Mouse (Mus musculus) v-Abl transformed pro-B cells (cell line): Measurements from ENCODE around the gene Apoc2.
"Not testable (repeated sequence)": the region's sequence is repeated elsewhere in the genome, so short reads cannot be mapped to it uniquely, and the experiment has no call there.

Experiments used
- in situ Hi-C, 2 experiments: fragments of 400-800 bp; cut with MboI; formaldehyde crosslinking; loops; one replicate each; pipeline ENCODE4 v1.15.1; 2025; ENCODE audit not compliant: unreplicated experiment in 2 of 2

The Apoc2 gene

DNA sequence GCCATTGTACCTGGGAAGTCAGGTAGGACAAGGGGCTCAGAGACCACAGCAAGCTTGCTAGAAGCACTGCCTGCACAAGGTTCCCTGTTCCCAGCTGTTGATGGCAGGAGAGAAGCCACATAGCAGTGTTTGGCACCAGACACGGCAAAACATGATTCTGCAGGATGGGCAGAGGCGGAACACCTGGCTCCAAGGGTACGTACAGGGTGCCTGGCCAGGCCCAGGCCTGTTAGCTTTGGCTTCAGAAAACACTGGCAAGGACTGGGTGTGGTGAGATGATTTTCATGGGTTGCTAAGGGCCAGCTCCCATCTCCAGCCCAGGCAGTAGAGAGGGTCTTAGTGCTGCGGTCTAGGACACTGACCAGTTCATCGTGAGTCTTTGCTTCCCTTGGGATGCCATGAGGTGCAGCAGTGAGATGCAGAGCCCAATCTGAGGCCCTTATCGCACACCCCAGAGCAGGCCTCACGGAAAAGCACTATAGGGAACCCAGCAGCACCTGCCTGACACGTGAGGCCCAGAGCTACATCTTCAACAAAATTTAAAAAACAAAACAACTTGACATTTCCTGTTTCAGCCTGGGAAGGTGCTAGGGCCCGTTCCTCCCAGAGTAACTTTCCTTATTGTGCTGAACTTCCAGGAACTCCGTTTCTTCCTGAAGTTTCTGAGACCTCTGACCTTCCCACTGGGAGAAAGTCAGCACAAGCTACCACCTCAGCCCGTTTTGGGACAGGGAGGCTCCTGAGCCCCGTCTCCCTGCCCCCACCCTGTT is 22.7 kb upstream of the Apoc2 start:
- in situ Hi-C loops: loop anchor here in 1 of 2 experiments (5.0 kb wide), 1 partner anchor 33 kb away; the partner anchor contains the start of gene Clptm1

DNA sequence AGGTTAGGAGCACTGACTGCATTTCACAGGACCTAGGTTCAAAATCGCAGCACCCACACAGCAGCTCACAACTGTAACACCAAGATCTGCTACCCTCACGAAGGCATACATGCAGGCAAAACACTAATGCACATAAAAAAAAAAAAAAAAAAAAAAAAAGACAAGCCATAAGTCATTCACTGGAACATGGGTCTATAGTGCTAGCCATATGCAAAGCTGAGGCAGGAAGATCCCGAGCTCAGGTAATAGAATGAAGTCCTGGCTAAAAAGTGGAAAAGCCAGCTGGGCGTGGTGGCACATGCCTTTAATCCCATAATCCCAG is 22.0 kb upstream of the Apoc2 start:
- in situ Hi-C loops: loop anchor here in 1 of 2 experiments (5.0 kb wide), 1 partner anchor 32 kb away; the partner anchor contains the start of gene Clptm1

DNA sequence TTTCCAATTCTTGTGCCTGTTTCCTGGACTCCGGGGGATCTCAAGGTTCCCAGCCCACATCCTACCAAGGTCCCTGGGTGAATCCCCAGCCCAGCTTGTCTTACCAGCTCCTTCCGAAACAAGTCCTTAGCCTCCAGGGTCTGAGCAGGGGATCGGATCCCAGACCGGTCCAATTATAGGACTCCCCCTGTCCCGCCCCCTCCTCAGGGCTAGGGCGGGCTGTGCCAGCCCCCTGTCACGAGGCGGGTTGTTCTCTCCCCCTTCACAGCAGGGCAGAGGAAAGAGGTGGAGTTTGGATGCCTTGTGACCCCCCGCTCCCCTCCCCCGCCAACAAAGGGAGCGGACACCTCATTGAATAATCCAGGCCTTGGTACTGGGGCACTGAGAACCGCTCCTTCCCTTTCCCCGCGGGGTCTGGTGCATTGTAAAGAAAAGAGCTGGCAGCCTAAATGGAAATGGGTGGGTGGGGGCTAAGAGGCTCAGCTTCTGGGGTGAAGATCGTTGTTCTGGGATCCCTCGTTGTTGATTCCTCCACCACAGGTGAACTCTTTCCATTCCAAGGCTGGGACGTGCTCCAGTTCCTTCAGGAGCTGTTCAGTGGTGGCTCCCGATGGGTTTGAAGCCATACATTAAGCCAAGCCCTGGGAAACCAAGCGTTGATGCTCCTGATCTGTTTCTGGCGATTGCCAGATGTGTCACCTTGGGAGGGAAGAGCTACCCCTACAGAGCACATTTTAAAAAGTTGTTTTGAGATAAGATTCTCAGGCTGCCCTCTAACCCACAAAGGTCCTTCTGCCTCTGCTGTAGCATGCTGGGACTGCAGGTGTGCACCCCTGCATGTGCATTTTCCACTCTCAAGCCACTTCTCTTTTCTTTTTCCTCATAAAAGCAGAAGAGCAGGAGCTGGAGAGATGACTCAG is 21.4 kb upstream of the Apoc2 start, which contains the start of gene Apoe:
Apoe (minus strand) TSS at position 282 of the 920 bp plus-strand sequence.
- in situ Hi-C loops: no loop called here

DNA sequence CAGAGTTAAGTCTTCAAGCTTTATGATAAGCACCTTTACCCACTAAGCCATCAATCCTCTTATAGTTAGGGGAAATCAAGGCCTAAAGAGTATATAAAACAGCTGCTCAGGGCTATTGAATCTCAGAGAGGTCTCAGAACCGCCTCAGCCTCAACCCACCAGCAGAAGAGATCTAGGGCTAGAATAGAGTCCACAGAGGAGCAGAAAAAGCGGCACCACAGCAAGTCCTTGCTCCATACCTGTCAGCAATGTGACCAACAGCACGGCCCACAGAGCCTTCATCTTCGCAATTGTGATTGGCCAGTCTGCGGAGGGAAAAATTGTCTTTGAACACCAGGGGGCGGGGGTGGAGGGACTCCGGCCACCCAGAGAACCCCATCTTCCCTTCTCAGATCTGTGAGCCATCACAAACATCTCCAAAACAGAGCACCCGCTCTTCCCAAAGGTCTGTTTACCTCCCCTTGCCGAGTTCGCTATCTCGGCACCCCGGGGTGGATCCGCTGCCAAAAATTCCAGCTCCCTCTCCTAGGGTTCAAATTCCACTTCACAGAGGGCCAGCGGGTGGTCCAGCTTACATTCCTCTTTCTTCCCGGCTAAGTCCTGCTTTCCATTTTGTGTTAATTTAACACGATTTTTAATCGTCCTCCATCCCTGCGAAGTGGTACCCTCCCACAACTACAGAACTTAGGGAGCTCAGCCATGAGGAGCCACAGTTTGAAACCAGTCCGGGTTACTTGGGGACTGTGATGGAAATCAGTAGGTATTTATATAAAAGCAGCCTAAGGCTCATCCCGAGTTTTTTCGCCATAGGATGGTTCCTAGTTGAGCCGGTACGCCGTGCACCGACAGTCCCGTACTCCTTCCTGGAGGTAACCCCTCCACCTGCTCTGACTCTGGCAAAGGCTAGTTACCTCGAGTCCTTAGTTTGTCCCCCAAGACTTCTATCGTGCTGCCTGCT is 20.5 kb upstream of the Apoc2 start:
- in situ Hi-C loops: no loop called here

DNA sequence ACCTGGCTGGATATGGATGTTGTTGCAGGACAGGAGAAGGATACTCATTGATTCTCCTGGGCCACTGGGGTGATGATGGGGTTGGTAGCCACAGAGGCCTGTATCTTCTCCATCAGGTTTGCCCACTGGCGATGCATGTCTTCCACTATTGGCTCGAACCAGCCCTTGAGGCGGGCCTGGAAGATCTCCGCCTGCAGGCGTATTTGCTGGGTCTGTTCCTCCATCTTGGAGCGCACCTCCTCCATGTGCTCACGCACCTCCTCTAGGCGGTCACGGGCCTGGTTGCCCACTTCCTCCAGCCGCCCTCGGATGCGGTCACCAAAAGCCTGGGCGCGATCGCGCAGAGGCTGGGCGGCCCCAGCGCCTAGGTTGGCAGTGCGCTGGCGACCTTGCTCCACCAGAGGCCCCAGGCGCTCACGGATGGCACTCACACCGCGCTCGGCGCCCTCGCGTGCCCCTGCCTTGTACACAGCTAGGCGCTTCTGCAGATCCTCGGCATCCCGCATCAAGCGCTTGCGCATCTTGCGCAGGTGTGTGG is 18.7 kb upstream of the Apoc2 start:
- in situ Hi-C loops: no loop called here

DNA sequence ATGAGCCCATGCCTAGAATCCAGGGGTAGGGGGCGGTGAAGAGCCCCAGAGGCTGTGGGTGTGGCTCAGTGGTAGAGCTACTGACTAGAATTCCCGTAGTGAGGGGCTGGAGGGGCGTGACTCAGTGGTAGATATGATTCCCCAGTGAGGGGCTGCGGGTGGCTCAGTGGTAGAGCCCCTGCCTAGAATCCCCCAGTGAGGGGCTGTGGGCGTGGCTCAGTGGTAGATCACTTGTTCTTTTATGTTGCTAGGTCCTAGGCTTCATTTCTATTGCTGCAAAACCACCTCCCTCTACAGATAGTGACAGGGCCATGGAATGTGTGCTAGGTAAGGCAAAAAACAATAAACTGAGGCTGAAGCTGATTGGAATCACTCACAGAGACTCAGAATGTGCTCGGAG is 18.1 kb upstream of the Apoc2 start:
- in situ Hi-C loops: no loop called here

DNA sequence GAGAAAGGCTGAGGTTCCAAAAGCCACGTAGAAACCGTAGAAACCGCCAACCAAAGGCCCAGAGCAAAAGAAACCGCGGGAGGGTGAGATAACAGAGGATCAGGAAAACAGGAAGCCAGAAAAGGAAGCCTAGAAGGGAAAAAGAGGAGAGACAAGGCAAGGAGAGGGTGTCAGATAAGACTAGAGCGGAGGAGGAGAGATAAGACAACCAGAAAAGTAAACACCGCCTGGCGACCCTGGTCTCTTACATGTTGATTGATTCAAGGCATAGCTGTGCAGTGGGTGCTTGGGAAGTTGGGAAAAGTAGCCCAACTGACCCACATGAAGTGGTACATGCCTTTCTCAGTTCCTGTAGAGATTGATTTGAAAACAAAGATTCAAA is 17.5 kb upstream of the Apoc2 start:
- in situ Hi-C loops: no loop called here

DNA sequence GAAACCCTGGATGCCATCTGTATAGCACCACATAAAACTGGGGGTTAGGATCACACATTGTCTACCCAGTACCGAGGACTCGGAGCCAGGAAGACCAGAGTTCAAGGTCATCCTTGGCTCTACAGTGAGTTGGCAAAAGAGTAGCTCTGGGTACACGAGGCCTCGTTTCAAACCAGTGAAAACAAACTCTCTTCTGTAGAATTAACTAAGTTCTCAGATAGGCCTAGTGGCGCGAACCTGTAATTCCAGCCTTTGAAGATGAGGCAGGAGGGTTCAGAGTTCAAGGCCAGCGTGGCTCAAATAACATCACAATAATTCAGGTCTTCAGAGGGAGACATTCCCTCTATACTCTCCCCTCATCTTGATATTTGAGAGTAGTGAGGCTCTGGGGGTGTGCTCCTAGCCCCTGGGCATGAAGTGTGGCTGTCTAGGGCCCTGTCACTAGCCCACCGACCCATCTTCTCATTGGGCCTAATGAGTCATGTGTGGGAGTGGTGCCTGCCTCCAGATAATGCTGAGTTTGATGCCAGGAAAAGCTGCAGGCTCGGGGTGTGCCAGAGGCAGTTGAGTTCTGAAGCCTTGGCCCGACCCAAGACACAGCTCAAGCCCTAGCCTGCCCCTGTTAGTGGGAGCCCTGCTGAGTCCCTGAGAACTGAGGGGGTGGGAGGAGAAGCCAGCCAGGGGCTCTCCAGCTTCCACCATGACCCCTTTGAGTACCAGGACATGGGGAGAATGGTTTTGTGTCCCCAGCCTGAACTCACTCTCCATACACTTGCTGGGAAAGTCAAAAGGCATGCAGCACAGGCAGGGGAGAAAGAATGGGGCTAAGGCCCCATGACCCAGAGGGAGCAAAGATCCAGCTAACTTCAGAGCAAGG is 16.8 kb upstream of the Apoc2 start:
- in situ Hi-C loops: no loop called here

DNA sequence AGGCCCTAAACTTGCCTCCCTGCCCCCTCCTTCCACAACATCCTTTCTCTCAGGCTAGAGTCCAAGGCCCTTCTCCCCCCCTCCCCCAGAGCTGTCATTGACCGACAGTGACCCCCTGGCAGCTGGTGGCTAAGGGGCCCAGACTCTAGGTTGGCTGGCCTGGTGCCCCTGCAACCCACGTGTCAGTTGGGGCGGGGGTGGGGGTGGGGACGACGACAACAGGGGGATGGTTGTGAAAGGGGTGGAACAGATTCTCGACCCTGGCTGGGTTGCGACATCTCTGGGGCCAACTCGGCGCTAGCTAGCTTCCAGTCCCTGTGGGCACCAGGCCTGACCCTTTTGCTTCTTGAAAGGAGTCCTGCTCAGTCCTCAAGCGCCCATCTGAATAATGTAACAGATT is 15.7 kb upstream of the Apoc2 start:
- in situ Hi-C loops: no loop called here

DNA sequence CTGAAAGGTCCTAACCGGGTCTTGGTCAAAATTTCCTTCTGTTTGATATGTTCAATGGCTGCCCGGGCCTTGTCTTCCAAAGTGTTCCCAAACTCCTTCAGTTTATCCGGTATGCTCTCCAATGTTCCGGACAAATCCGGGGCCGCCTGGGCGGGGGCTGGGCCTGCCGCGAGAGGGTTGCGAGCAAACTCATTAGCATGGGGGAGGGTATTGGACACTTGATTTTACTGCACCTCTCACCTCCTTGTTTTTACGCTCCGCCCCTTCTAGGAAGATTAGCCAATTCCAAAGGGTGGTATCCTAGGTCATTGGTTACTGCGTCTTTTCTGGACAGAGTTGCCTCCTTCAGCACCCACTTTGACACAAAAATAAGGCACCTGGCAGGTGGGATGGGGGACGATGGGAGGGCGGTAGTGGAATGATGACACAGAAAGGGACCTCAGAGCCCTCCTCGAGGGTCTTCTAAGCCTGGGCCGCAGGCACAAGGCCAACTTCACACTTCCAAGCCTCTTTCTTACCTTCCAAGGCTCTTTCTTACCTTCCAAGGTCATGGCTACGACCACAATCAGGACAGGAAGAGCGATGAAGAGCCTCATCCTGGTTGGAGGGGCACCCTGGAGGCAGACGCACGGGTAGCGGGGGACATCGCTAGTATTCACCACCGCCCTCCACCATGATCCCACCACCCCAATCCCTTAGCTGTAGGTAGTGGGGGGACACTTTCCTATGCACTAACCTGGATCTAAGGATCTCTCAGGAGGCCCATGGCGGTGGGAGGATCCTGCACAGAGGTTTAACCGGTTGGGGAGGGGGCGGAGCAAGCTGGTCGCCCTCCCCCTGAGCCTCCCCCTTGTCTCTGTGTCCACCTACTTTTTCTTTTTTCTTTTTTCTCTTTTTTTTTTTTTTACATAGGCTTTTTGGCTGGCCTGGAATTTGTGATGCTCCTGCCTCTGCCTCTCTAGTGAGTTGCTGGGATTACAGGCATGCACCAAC is 14.4 kb upstream of the Apoc2 start, which contains the start of gene Apoc1:
Apoc1 (minus strand) TSS at position 788 of the 993 bp plus-strand sequence.
- in situ Hi-C loops: no loop called here

DNA sequence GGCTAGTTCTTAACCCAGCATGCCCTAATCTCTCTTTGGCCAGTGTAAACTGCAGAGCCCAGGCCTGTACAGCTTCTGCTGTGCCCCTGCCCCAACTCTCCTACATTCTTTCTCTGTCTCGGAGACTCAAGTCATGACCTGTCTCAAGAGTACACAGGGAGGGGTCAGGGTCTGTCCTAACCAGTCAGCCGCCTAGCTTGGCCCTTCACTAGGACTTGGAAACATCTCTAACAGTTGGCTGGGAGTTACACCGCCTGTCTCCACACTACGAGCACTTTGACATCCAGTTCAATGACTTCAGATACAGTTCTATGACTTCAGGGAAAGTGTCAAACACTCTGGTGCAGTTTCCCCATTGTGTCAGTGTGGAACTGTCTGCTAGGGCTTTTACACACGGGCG is 13.7 kb upstream of the Apoc2 start:
- in situ Hi-C loops: no loop called here

DNA sequence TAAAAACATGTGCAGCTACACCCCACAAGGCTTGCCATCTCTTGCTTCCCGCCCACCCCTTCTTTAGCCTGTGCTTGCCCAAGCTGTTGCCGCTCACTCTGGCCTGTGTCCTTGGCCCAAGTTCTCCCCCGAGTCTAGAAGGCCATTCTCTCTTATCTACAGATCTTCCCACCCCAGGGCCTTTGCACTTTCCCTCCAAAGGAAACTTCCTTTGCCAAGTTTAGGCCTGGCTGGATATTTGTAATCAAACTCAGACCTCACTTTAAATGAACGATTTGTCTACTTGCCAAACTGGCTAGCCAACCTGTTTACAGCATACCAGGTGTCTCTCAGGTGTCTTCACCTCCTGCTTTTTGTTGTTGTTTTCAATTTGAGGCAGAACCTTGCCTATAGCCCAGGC is 13.1 kb upstream of the Apoc2 start:
- in situ Hi-C loops: no loop called here

DNA sequence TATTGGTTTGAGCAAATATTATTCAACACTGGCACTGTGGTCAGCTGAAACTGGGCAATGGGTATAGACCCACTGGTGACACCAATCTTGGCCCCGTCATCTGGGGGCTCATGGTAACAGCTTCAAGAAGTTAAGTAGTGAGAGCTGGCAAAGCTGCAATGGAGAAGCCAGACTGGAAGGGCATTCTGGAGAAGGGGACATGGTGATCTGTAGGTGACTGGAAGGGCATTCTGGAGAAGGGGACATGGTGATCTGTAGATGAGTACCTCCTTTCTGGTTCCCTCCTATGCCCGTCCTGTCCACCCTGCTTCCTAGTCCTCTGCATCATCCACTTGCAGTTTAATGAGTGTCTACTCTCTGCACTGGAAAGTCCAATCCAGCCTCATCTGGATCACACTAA is 10.9 kb upstream of the Apoc2 start:
- in situ Hi-C loops: no loop called here

DNA sequence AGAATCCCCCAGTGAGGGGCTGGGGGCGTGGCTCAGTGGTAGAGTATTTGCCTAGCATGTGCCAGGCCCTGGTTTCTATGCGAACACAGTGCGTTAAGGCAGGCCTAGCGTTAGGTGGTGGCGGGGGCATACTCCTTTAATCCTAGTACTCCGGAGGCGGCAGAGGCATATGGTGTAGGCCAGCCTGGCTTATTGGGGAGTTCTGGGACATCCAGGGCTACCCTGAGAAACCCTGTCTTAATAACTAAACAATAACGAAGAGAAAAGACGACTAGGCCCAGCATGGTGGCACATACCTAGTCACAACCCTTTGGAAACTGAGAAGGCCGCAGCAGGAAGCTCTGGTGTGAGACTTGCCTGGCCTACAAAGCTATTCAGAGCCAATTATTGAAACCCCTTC is 10.4 kb upstream of the Apoc2 start:
- in situ Hi-C loops: no loop called here

DNA sequence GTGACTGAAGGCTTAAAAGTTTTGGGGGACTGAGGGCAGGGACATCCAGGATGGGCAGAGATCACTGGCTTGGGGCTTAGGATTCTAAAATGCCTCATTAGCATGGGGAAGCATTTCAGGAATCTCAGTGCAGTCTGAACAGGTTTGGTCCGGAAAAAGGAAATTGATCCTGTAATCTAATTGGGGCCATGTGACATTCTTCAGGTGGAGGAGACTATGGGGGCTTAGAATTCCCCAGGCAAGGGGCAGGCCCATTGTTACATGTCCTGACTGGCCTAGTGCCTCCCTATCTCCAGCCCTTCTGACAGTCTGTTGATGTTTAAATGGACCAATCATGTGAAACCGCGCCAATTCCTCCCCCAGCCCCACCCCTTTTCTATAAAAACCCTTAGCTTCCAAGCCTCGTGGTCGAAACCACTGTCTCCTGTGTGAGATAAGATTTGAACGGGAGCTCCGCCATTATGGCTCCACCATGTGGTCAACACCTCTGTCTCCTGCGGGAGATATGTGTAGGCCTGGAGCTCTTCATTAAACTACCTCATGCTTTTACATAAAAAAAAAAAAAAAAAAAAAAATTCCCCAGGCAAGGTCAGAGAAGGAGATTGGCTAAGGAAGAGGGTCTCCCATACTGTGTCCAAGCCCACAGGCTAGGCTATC is 9.3 kb upstream of the Apoc2 start:
- in situ Hi-C loops: not testable (repeated sequence)

DNA sequence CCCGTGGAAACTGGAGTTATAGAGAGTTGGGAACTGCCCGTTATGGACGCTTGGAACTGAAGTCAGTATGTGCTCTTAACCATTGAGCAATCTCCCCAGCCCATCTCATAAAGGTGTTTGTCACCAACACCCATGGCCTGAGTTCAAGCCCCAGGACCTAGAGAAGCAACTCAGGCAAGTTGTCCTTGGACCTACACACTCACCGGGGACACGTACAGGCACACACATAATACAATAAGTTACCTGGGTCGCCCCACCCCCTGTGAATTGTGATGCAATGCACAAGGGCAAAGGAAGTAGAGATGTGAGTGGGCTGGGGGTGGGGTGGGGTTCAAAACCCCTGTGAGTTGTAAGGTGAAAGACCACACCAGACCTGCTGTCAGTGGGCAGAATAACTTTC is 8.8 kb upstream of the Apoc2 start:
- in situ Hi-C loops: no loop called here

DNA sequence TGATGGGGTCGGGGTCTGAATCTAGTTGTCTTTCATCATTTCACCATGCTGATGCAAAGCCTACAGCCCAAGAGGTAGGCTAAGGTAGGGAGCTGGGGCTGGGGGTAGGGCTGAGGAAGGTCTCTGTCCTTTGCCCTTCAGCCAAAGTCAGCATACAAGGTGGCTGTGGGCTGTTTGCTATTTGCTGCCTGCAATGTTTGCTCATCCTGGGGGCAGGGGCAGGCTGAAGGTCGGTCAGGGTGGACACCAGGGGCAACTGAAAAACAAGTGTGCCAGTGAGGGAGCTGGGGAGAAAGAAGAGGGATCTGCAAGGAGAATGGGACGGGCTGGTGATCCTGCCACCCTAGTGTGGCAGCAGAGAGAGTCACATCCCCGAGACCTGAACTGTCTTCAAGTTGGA is 7.6 kb upstream of the Apoc2 start:
- in situ Hi-C loops: no loop called here

DNA sequence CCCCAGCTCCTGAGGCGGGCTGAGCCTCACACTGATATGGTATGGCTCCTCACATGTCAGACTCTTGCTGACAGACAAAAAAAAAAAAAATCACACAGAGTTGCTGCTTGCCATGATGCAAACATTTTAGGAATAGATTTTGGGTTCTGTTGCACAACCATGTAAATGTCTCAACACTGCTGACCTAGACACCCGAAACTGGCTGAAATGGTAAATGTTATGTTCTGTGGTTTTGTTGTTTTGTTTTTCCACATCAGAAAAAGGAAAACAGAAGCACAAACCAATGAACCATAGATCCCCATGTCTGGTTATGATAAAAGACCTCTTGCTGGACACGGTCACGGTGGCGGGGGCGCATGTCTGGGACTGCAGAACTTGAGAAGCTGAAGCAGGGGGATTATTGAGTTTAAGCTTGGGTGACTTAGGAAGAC is 6.0 kb upstream of the Apoc2 start:
- in situ Hi-C loops: no loop called here
